Mouse (Mus musculus) layer of hippocampus, adult 9-11 months (tissue): Measurements from ENCODE around the gene Nkain2.
"Not testable (repeated sequence)": the region's sequence is repeated elsewhere in the genome, so short reads cannot be mapped to it uniquely, and the experiment has no call there.

Experiments
- DNase-seq: peaks from one replicate; pipeline ENCODE4 v3.0.0; 2022

Gene Nkain2

DNA sequence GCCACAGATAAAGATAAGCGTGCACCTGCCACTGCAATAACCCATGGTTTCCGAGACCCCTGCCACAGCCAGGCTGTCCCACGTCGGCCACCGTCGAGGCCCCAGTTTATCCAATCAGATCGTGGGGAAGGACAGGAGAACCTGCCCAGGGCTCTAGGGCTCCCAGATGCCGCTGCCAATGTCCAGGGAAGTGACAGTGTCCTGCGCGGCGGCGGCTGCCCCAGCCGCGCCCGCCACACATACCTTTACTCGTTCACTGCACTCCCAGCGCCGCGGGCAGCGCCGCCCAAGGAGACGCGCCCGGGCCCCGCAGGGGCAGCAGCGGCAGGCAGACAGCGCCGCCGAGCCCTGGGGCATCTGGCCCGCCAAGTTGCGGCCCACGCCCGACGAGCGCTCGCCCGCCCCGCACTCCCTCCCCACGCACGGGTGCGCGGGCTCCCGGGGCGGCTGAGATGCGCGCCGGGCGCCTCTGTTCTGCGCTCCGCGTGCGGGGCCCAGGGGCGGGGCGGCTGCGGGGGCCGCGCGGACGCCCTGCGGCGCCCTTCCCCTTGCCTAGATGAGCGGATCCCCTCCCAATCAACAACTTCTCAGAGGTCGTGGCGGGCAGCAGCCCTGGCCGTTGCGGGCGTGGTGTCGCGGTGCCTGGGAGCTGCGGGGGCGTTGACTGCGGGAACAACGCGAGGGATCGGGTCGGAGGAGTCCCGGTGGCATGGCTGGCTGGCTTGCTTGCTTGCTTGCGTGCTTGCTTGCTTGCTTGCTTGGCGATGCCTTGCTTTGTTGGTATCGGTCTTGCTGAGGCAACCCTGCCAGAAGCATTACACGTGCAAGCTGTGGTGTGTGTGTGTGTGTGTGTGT, at the start of gene Nkain2:
Gene Nkain2, minus strand, starts transcription at position 811 of the 855 bp plus-strand sequence.
- peak; percentile 63 for DNase-seq

DNA sequence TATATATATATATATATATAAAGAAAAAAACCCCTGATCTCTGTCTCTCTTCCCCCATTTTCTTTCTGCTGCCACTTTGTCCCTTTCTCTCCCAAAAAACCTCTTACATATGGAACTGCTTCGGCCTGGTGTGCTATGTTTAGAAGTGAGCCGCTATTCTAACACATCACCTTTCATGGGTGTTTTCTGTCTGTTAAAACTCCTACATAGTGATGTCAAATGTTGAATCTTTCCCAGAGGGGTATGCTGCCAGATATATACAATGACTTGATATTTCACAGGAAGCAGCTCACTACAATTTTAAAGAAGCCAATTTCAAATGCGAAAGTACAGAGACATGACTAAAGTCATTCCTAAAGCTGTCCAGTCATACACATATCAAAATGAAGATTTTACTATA, 49.6 kb upstream of the Nkain2 start:
- DNase-seq, result no peak

GRCm38 (mm10) chr10:32895093-32895492, 4.8 kb upstream of the Nkain2 start:
- no peak for DNase-seq

DNA sequence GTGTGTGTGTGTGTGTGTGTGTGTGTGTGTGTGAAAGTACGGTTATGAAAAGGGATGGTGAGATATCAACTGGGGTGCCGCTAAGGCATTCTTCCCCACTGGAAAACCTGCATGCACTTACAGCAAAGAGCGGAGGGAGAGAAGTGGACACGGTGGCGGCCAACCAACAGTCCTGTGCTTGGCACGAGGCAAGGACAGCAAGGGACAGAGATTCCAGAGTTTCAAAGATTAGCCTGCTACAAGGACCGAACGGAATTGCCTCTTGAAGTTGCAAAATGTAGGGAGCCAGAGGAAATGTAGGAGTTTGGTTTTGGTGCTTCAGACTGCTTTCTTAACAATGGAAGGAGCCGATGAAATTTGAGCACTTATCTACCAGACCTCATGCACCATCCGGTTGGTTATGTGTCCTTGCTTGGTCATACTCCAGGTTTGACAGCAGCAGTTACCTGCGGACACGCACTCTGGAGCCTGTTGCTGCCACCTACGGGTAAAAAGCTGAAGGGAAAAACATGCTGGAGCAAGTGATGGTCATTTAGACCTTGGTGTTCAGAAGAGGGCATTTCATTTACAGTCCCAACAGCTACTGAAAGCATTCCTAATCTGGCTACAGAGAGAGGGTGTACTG, 357 bp upstream of the Nkain2 start:
- peak; percentile 57 for DNase-seq

DNA sequence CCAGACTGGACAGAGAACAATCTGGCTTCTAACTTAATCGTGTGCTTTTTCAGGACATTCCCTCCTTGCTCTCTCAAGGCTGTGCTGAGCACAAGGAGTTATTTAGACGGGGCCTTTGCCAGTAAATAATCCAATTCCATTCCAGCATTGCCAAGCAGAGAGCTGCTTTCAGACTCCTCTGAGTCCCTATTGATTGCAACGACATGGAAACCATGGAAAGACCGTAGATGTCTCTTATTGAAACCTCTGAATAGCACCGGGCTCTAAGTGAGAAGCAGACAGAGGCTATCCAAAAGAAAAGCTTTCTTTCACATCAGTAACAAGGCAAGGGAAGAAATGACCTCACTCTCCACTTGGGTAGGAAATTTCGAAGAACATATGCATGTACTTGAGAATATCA, 8.3 kb downstream of the Nkain2 start:
- peak; percentile 31 for DNase-seq

DNA sequence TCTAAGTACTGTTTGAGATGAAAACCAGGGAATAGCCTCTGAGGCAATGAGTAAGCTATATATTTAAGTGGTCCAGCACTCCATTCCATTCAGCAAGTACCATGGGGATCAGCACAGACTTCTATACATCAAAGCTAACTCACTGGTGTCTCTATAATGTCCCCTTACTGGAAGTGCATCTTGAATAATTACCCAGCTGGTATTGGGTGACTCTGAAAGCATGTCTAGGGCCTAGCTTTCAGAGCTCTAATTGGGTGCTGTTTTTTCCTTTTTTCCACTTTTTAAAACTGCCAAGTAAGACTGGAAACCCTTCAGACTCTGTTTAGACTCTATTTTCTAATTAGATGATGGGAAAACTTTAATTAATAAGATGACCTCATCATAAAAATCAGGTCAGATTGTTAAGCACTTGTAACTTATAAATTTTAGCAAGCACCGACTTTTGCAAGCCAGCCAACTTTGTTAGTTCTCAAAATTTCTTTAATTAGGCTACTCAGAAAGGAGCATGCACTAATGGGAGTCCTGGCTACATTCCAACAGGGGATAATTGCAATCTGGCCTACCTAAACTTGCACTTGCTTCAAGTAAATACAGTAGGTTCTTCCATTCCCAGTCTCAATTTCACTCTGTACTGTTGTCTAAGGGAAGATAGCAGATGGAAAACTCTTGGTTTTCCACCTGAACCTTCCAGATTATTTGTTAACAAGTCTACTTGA, 19.4 kb downstream of the Nkain2 start:
- peak; percentile 50 for DNase-seq

- DNase-seq, result peak; percentile 58
Observed at GRCm38 (mm10) chr10:32869541-32869940, 20.7 kb downstream of the Nkain2 start.

GRCm38 (mm10) chr10:32815210-32815883, 74.9 kb downstream of the Nkain2 start:
- no peak for DNase-seq

- DNase-seq, result no peak
Observed at GRCm38 (mm10) chr10:32796215-32796614, 94.0 kb downstream of the Nkain2 start.

DNA sequence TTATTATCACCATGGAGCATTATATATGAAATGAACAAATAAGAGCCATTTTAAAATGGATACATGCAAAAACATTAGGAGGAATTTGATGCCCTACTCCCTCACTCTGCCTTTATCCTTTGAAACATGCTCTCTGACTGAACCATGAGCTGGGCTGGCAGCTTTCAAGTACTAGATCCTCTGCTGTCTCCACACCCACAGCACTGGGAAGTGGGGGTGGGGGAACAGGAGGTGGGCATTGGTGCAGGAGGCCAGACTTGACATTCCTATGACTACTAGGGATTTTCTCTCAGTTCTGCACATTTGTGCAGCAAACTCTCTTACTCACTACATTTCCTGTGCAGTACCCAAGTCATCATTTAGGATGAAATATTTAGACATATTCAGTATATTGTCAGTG, 99.7 kb downstream of the Nkain2 start:
- DNase-seq, result peak; percentile 50

DNA sequence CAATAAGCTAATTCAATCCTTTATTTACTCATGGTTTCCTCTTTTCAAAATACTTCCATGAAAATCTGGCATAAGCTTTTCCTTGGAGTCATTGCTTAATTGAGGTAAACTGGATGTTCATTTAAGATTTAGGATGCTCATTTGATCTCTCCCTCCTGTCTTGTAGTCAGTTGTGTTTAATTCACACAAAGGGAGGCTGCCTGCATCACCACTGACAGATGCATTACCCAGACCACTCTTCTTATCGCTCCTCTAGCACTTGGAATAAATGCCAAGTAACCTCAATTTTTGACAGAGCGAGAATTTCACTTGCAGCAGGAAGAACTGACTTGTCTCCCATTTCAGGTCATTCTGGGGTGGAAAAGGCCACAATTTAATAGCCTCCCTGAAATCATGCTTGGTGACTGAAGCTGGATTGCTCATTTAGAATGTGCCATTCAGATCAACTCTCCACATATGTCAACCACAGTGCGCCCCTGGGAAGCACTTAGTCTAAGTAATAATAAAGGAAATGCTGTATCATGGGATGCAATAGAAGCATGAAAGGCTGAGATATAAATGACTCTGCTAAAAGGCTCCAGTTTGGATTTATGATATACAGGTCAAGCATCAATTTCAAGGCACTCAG, 107.4 kb downstream of the Nkain2 start:
- DNase-seq, result no peak

DNA sequence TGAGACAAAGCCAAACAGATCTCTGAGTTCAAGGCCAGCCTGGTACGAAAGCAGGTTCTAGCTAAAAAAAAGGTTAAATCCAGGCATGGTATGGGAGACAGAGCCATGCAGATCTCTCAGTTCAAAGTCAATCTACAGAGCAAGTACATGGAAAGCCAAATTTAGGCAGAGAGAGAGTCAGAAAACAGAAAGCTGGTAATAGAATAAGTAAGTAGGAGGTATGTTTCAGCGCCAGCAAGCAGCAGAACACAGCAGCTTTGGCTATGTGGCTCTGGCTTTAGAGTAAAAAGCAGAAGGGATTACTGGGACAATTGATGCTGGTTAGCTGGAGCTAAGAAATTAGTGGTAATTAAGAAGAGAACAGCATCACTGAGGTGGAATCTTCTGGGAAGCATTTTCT, 151.3 kb downstream of the Nkain2 start:
- DNase-seq, result peak; percentile 16

DNA sequence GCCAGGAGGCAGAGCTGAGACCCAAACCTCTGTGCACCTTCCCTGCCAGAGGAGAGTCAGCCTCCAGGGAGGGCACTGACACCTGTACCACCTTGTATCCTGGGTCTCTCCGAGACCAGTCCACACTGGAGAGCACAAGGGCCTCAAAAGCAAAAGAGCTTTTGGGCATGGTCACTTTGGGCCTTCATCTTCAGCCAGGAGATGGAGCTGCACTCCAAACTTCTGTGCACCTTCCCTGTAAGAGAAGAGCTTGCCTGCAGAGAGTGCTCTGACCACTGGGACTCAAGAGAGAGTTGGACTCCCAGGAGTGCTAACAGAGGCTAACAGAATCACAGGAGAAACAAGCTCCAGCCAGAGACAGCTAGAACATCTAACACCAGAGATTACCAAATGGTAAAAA, 183.7 kb downstream of the Nkain2 start:
- DNase-seq, result not testable (repeated sequence)

DNA sequence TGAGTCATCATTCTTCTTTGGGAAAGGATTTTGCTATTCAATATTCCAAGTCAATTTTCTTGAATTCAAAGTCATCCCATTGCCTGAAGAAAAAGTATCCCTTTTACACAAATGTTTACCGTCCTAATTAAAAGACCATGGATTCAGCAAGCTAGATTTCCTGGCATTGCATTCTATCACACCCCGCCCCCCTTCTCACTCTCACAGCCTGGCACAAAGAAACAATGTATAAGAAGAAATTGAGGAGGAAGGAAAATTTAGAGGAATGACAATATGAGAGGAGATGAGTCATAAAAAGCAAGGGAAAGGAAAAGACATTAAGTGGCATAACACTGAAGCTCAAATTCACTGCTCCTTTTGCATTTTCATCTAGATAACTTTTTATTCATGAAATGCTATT, 193.6 kb downstream of the Nkain2 start:
- no peak for DNase-seq

DNA sequence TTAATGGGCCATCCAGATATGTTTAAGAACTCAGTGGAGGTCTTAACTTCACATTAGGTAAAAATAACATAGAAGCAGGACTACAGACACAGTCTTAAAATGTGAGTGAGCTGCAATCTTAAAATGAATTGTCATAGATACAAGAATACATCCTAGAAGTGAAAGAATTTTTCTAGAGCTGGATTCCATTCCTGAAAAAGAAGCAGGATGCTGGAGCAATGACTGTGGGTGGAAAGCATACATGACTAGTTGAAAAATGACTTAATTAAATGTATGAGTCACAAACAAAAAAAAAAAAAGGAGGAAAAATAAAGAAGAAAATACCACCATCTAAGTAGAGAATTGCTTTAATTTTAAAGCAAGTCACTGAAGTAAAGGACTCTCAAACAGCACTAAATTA, 205.7 kb downstream of the Nkain2 start:
- peak; percentile 2 for DNase-seq

DNA sequence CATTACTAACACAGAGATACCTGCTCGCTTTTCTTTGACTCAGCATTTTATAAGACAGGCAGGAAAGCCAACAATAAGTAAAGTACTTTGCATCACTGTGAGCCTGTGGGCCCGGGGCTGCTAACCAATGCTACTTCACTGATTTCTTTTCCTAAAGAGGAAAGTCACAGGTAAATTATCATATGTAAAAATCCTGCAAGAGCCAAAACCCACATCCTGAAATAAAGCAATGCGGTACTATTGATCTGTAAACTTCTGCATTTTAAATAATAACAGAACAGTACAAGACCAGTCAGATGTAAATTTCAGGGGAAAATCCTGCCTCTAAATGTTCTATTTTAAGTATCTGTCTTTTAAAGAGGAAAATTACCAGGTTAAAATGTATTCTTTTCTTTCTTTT, 250.0 kb downstream of the Nkain2 start:
- DNase-seq, result no peak

GRCm38 (mm10) chr10:32639173-32639572, 251.1 kb downstream of the Nkain2 start:
- DNase-seq, result no peak

DNA sequence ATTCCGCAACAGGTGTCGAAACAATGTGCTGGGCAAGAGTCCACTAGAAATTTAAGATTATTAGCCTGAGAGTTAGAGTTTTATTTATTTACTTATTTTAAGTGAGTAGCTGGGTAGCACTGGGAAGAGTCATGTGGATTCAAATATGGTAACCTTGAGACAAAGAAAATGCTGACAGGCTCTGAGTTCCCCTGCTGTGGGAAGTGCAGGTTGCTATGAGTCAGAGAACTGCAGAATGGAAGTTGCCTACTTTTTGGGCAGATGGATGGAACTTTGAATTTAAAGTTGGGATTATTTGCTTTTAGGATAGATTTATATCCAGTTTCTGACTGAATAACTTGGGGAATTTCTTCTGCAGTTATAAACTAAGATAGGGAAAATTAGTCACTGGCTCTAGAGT, 259.2 kb downstream of the Nkain2 start:
- DNase-seq, result no peak

GRCm38 (mm10) chr10:32604448-32604847, 285.8 kb downstream of the Nkain2 start:
- DNase-seq, result no peak

- no peak for DNase-seq
Observed at GRCm38 (mm10) chr10:32602798-32603197, 287.5 kb downstream of the Nkain2 start.

DNA sequence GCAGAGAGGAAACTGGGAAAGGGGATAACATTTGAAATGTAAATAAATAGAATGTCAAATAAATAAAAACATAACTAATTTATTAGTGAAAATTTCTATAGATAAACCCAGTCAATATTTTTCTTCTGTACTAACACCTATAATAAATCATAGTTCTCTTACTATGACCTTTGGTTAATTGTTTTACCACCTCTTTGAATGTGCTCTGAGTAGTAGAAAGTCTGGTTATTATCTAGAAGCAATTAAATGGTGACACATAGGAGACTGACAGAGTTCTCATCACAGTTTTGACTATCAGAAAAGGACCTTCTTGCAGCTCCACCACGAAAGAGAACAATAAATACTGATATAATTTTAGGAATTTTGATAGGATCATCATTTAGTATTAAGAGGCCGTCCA, 295.3 kb downstream of the Nkain2 start:
- DNase-seq, result no peak

- DNase-seq, result no peak
Observed at GRCm38 (mm10) chr10:32577276-32577580, 313.0 kb downstream of the Nkain2 start.
